Mouse (Mus musculus) neural tube, embryonic 11.5 days (tissue): ENCODE data around the gene Gm20388. TPM values are rescaled to one million over a fixed set of nuclear protein-coding genes. Genes with fewer than 3 reads are reported as not detected.

Experiments
- ATAC-seq: fragments of 200-750 bp; cut with Nextera tagmentation; 2 replicates; pipeline ENCODE4 v1.8.0; 2017; ENCODE audit warnings: moderate number of reproducible peaks, mild to moderate bottlenecking, moderate TSS enrichment, moderate library complexity; ENCODE audit not compliant: insufficient read depth, low FRiP score, low TSS enrichment
- DNase-seq: peaks from one replicate; pipeline ENCODE4 v3.0.0-alpha.2; 2015; ENCODE audit warnings: low spot score
- H3K27ac ChIP-seq: fragments of 300-500 bp; sonication (generic); 2 replicates; pipeline ENCODE4 v1.5.1; 2014; ENCODE audit warnings: low read depth, mild to moderate bottlenecking, low read length
- H3K27me3 ChIP-seq: fragments of 300-500 bp; sonication (generic); 2 replicates; pipeline ENCODE4 v1.6.1; 2014; ENCODE audit warnings: mild to moderate bottlenecking, low read length, mixed read lengths; ENCODE audit not compliant: control insufficient read depth, insufficient read depth
- H3K36me3 ChIP-seq: fragments of 300-500 bp; sonication (generic); 2 replicates; pipeline ENCODE4 v1.6.1; 2014; ENCODE audit warnings: mild to moderate bottlenecking, low read length, moderate library complexity, mixed read lengths; ENCODE audit not compliant: control insufficient read depth, insufficient read depth
- H3K4me1 ChIP-seq: fragments of 300-500 bp; sonication (generic); 2 replicates; pipeline ENCODE4 v1.6.1; 2014; ENCODE audit warnings: low read length, mixed read lengths; ENCODE audit not compliant: control insufficient read depth, insufficient read depth
- H3K4me2 ChIP-seq: fragments of 300-500 bp; sonication (generic); 2 replicates; pipeline ENCODE4 v1.6.1; 2014; ENCODE audit warnings: low read depth, mild to moderate bottlenecking, moderate library complexity
- H3K4me3 ChIP-seq: fragments of 300-500 bp; sonication (generic); 2 replicates; pipeline ENCODE4 v1.5.1; 2014; ENCODE audit warnings: low read depth, low read length
- H3K9ac ChIP-seq: fragments of 300-500 bp; sonication (generic); 2 replicates; pipeline ENCODE4 v1.6.1; 2014; ENCODE audit warnings: mild to moderate bottlenecking, low read length
- H3K9me3 ChIP-seq: fragments of 300-500 bp; sonication (generic); 2 replicates; pipeline ENCODE4 v1.6.1; 2016; ENCODE audit warnings: low read length; ENCODE audit not compliant: control insufficient read depth
- WGBS: fragments of 180-500 bp; shearing (Covaris S2); extraction: QIAGEN DNeasy Blood & Tissue Kit; methylation state at CpG from one replicate; pipeline ENCODE4 v1.1.7; 2014; 5-methylcytosine and 5-hydroxymethylcytosine counted together
- polyA plus RNA-seq: library from polyadenylated mRNA; unstranded; fragments of >200 nt; fragmentation: Nextera tagmentation; extraction: Ambion mirVana; gene quantifications from 2 replicates; pipeline ENCODE4 v1.2.1, GENCODE M21; 2014

Gm20388 gene
- polyA plus RNA-seq, 1 experiment from 2014 or later, result not detected

GRCm38 (mm10) chr8:120051006-120051405 lies 140.4 kb downstream of the Gm20388 start:
- no peak for ATAC-seq

GRCm38 (mm10) chr8:120051908-120052307 lies 141.3 kb downstream of the Gm20388 start:
- no peaks in the 10 kb centered on the region for H3K4me1 ChIP-seq
- no peak for ATAC-seq
- H3K9ac ChIP-seq, result no peak overlapping the region
- no peaks in the 10 kb centered on the region for H3K27me3 ChIP-seq
- no peak overlapping the region for H3K4me2 ChIP-seq
- no peak overlapping the region for H3K4me3 ChIP-seq
- H3K36me3 ChIP-seq, result no peaks in the 10 kb centered on the region
- no peak for DNase-seq
- no peaks in the 10 kb centered on the region for H3K9me3 ChIP-seq
- 85% methylated on average over 4 of the region's 4 CpGs for WGBS
- H3K27ac ChIP-seq, result no peak overlapping the region

More at GRCm38 (mm10) chr8:120051006-120051405, 140.4 kb downstream of the Gm20388 start:
- no peak overlapping the region for H3K9ac ChIP-seq
- no peaks in the 10 kb centered on the region for H3K27me3 ChIP-seq
- no peaks in the 10 kb centered on the region for H3K36me3 ChIP-seq
- no peak overlapping the region for H3K4me2 ChIP-seq
- no peak overlapping the region for H3K4me3 ChIP-seq
- H3K9me3 ChIP-seq, result no peaks in the 10 kb centered on the region
- WGBS, result 62% methylated on average over 4 of the region's 4 CpGs
- DNase-seq, result no peak
- H3K27ac ChIP-seq, result no peak overlapping the region
- no peaks in the 10 kb centered on the region for H3K4me1 ChIP-seq

- Histone ChIP-seq H3K4me3 (no peak overlapping the region), H3K27me3 (no peaks in the 10 kb centered on the region), H3K36me3 (no peaks in the 10 kb centered on the region), H3K4me2 (no peak overlapping the region), H3K27ac (no peak overlapping the region), H3K9ac (no peak overlapping the region), H3K9me3 (no peaks in the 10 kb centered on the region), H3K4me1 (no peaks in the 10 kb centered on the region)
- ATAC-seq (no peak), DNase-seq (no peak)
- WGBS, result 71% methylated on average over 8 of the region's 8 CpGs
These were observed 141.7 kb downstream of the Gm20388 start for GRCm38 (mm10) chr8:120052318-120052717.

- Histone ChIP-seq H3K9me3 (no peaks in the 10 kb centered on the region), H3K27me3 (no peaks in the 10 kb centered on the region), H3K4me2 (no peak overlapping the region), H3K27ac (no peak overlapping the region), H3K36me3 (no peaks in the 10 kb centered on the region), H3K4me1 (no peaks in the 10 kb centered on the region), H3K9ac (no peak overlapping the region), H3K4me3 (no peak overlapping the region)
- DNase-seq, result no peak
- no peak for ATAC-seq
- 78% methylated on average over 3 of the region's 3 CpGs for WGBS
These were observed 144.2 kb downstream of the Gm20388 start for GRCm38 (mm10) chr8:120054833-120055232.

- Histone ChIP-seq H3K4me3 (no peak overlapping the region), H3K27ac (no peak overlapping the region), H3K36me3 (no peaks in the 10 kb centered on the region), H3K27me3 (no peaks in the 10 kb centered on the region), H3K4me1 (no peaks in the 10 kb centered on the region), H3K9me3 (no peaks in the 10 kb centered on the region), H3K4me2 (no peak overlapping the region), H3K9ac (no peak overlapping the region)
- DNase-seq (no peak), ATAC-seq (no peak)
- 68% methylated on average over 2 of the region's 2 CpGs for WGBS
These were observed 146.4 kb downstream of the Gm20388 start for GRCm38 (mm10) chr8:120057078-120057477.

- DNase-seq (no peak), ATAC-seq (no peak)
- no peaks in the 10 kb centered on the region for H3K4me1 ChIP-seq
- no peak overlapping the region for H3K4me2 ChIP-seq
- H3K9ac ChIP-seq, result no peak overlapping the region
- no peaks in the 10 kb centered on the region for H3K36me3 ChIP-seq
- no peak overlapping the region for H3K4me3 ChIP-seq
- H3K9me3 ChIP-seq, result no peaks in the 10 kb centered on the region
- WGBS, result 89% methylated on average over 14 of the region's 14 CpGs
- H3K27me3 ChIP-seq, result no peaks in the 10 kb centered on the region
- no peak overlapping the region for H3K27ac ChIP-seq
These were observed 152.1 kb downstream of the Gm20388 start for GRCm38 (mm10) chr8:120062742-120063141.

- Histone ChIP-seq H3K4me3 (no peak overlapping the region), H3K4me2 (no peak overlapping the region), H3K27ac (no peak overlapping the region), H3K36me3 (no peaks in the 10 kb centered on the region), H3K4me1 (no peaks in the 10 kb centered on the region), H3K9me3 (no peaks in the 10 kb centered on the region), H3K9ac (no peak overlapping the region), H3K27me3 (no peaks in the 10 kb centered on the region)
- 97% methylated on average over 3 of the region's 3 CpGs for WGBS
- ATAC-seq (no peak), DNase-seq (no peak)
These were observed 152.7 kb downstream of the Gm20388 start for GRCm38 (mm10) chr8:120063326-120063725.

GRCm38 (mm10) chr8:120065611-120066010 lies 155.0 kb downstream of the Gm20388 start:
- Histone ChIP-seq H3K9me3 (no peaks in the 10 kb centered on the region), H3K27me3 (no peaks in the 10 kb centered on the region), H3K4me1 (no peaks in the 10 kb centered on the region), H3K36me3 (no peaks in the 10 kb centered on the region), H3K9ac (no peak overlapping the region), H3K4me3 (no peak overlapping the region), H3K4me2 (no peak overlapping the region), H3K27ac (no peak overlapping the region)
- 89% methylated on average over 8 of the region's 8 CpGs for WGBS
- no peak for ATAC-seq
- no peak for DNase-seq

- H3K4me2 ChIP-seq, result no peak overlapping the region
- H3K4me1 ChIP-seq, result no peaks in the 10 kb centered on the region
- no peaks in the 10 kb centered on the region for H3K9me3 ChIP-seq
- H3K27ac ChIP-seq, result no peak overlapping the region
- no peaks in the 10 kb centered on the region for H3K27me3 ChIP-seq
- H3K36me3 ChIP-seq, result no peaks in the 10 kb centered on the region
- no peak overlapping the region for H3K4me3 ChIP-seq
- DNase-seq, result no peak
- H3K9ac ChIP-seq, result no peak overlapping the region
- 88% methylated on average over 4 of the region's 4 CpGs for WGBS
- no peak for ATAC-seq
These were observed 155.6 kb downstream of the Gm20388 start for GRCm38 (mm10) chr8:120066226-120066625.
